Mouse (Mus musculus): Measurements from ENCODE around the gene Pitpnb.

DNA sequence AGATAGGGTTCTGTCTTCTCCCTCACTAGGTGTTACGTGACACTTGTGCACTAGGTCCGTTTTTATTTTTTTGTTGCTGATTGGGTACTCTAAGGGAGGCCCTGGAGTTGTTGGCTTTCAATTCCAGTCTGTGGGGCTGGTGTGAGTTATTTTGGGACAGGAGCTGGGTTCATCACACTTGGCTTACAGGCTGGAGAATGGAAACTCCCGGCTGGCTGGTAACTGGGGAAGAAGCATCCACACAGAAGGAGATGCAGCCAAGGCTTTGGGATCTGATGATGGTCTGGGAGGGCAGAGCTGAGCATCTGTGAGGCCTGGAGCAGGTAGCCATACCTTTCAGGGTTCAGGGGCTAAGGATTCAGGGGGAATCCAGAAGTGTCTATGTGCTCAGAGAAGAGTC is 80.1 kb downstream of the Pitpnb start:
- no peak for TF ChIP-seq CTCF (IDR thresholded peaks at IDR 0.05; ENCODE audit: low read depth)
- TF ChIP-seq EP300 (optimal IDR thresholded peaks at IDR 0.05), result no peak

All from stomach, postnatal 0 days (tissue).